Mouse (Mus musculus): ENCODE measurements around the gene 1700020N01Rik. TPM values are rescaled to one million over a fixed set of nuclear protein-coding genes. Genes with fewer than 3 reads are reported as not detected.

Gene 1700020N01Rik
- not detected for total RNA-seq (2021)

DNA sequence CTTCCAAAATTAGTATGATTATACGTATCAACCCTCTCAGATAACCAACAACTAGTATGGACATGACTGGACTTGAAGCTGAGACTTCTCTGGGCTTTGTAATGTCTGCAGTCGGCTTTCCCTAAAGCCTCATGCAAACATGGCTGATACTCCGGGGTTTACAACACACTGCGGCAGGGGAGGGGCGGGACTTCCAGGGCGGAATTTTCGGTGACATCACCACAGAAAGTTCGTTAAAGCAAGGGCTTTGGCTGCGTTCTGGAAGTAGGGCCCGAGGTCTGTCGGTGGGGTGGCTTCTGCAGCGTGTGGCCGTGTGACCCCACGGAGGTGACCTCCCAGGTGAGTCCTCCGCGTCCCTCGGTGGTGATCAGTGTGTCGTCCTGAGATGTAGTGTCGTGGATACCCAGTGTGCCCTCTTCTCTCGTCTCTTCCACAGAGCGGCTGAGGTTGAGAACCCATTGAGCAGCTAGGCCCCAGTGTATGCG is at the start of gene 1700020N01Rik:
Gene 1700020N01Rik, plus strand, starts transcription at position 250 of the 485 bp plus-strand sequence.
- no peak for DNase-seq

DNA sequence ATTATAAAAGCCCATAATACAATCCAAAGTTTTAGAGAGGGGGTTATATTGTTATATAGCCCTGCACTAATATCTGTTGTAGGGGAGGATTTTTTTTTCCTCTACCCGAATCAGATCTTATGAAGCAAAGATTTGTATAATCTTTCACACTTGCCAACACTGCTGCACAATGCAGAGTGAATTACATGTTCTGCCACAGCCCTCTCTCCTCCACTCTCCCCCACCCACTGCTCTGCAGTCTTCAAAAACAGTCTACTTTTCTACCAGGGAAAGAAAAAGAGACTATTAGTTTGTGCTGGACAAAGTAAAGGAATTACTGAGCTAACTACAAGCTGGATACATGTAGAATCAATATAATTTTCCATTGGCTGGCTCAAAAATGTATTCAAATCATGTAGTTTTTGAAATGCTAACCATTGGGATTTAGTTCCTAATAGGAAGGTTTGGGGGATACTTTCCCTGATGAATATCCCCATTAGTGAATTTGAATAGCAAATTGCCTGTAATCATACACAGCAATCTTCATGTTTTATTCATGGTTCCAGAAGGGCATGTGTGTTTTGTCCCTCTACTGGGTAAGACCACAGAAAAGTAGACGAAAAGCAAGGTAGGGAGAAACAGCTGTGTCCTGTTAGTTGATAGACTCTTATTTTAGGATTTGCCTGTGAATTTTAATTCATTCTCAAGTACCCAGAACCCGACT is 49.2 kb upstream of the 1700020N01Rik start:
- no peak for DNase-seq

DNA sequence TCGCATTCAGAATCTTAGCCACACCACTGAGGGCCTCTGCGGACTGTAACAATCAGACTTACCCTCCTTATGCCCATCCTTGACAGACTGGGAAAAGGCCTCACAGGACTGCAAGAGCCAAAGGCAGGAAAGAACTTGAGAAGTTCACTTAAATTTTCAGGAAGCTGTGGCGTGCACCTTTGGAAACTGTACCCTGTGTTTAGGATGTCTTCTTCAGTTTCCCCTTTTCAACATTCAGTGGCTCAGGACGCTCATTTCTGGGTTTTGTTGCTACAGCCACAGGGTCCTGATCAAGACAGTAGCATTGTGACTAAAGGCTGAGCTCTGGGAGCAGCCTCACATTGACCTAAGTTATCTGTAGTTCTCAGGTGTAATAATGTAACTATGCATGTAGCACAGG is 48.2 kb upstream of the 1700020N01Rik start:
- no peak for DNase-seq

DNA sequence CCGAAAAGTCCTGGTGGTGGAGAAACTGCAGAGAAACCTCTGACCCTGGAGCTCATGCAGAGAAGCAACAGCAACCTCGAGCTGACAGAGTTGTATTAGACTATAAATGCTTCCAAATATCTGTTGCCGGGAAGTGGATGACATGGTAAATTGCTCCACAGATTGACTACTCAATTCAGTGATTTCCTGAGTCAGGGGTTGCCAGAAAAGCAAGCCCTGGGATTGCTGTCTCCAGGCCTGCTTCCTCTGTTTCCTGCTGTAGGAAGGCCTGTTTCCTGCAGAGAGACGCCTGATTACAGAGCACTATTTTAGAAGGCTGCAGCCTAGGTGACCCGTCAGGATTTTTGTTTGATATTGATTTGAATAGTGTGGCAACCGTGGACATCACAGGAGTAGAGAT is 47.5 kb upstream of the 1700020N01Rik start:
- DNase-seq = peak; percentile 49

DNA sequence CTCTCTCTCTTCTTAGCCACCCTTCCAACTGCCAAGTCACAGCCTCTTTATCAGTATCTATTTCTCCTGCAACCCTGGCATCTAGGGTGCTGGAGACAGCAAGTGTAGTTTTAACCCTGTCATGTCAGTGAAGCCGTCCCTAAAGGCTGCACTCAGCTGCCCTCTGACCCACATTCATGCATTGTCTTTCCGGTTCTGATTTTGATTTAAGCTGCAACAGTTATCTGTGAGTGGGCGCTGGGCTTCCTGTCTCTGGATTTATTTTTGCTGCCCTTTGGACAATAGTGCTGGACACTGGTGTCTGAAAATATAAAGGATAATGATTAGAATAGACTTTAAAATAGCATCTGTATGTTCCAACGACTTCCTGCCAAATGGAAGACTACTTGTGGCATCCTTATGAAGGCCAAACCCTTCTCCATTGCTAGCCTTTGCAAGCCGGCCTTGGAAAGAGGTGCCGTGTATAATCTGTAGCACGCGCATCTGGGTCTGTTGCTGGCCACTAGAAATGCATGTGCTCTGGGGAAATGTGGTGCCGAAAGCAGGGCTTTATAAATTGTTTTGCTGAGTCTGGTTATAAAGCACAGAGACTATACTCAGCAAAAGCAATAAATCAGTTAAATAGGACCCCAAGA is 44.0 kb upstream of the 1700020N01Rik start:
- DNase-seq = no peak

DNA sequence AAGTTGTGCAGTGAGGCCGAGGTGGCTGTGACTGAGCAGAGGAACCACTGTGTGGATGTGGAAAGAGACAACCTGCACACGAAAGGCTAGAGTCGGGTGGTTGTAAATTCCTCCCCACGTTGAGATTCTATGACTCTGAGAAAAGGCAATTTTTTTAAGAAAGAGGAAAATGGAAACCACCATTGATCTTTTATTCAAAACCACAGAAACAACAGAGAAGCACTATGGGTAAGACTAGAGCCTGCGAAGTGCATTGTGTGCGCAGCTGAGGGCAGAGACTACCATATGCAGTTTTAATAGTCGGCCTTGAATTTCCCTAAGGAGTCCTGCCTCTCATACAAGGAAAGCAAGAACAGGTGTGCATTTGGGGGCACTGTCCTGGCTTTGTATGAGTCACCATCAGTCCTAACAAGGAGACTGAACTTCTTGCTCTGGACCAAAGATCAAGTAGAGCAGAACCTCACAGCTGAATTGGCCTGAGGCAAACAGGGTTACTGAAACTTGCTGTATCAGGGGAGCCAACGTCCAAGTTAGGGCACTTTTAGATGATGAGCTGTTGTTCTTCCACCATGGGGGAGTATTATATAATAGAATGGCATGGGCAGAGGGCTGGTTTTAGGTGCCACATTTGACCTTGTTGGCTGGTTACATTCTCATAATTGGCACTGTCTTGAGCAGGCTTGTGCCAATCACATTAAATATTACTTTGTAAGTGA is 39.8 kb upstream of the 1700020N01Rik start:
- no peak for DNase-seq

DNA sequence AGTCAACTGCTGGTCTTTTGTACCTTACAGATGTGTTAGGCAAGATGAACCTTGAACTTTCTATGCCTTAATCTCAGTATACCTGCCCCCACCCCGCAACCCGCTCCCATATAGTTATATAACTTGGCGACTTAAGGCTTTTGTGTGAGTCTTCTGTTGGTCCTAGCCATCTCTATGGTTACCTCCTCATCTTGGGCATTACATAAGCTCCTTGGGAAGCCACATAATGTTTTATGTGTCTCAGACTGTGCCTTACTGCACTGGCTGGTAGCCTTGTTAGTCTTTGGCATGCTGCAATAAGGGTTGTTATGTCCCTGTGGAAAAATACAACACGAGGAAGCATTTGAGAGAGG is 39.3 kb upstream of the 1700020N01Rik start:
- no peak for DNase-seq

DNA sequence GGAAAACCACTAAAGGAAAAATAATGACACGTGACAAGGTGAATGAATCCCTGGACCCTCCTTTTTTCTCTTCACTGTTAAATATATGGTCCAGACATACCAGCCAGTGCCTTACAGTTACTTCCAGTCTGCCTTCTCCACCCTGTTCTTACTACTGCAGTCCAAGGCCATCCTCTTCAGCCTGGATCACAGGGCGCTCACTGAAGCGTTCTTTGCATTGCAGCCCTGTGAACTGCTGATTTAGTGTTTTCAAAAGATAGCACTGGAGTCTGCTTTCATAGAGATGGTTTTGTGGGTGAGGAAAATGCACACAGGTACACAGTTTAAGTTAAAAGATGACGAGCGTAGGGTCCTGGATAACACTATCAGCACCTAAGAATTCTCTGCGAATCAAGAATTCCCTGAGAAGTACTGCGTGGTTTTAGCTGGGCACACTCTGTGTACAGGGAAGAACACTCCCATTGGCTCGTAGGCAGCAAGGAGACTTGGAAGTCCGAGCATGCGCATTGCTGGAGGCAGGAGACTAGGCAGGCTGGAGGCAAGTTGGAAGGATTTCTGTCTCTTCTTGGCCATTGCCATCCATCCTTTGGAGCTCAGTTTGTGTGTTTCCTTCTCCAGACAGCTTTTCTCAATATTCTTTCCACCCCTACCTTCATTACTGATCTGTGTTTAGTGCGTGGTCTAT is 37.9 kb upstream of the 1700020N01Rik start:
- no peak for DNase-seq

DNA sequence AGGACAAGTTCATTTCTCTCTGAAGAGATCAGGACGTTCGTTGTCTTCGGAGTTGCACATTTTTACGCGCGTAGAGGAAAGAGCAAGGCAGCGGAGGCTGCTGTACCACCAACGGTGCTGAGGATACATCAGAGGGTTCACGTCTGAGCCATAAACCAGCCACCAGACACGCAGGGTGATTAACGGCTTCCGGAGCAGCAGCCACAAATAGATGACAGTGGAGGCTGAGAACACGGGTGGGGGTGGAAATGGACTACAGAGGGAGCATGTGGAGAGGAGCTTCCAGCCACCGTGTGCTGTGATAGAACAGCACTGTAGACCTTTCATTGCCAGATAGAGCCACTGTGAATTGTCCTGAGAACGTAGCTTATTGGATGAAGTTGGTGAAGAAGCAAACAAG is 33.2 kb upstream of the 1700020N01Rik start:
- DNase-seq = no peak

DNA sequence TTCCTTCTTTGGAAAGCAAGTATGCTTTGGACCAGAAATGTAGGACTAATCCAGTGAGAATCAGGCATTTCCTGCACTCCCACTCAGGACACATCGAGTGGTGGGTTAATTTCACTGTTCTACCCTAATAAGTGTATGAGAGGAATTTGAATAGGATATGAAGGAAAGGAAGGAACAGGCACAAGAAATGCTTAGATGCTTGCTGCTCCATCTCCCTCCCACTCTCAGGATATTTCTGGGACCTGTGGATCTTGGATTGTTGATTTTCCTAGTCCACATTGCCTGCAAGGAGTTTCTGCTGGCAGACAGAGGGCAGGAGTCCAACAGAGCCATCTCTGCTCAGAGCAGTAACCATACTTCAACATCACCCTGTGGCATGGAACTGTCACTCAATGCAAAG is 31.8 kb upstream of the 1700020N01Rik start:
- no peak for DNase-seq

DNA sequence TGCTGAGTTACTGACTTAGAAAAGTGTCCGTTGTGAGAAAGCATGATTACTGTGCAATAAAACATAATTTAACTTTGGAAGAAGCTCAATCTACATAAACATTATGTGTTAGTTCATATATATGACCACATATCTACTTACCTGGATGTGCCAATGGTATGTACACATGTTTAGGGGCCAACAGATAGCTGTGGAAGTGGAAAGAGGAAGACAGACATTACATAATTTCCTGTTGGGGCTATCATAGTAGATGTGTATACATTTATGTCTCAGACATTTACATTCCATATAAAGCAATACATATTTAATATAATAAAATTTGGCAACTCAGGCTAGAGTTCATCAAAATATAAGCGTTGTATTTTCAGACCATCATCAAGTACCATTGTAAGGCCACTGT is 29.5 kb upstream of the 1700020N01Rik start:
- no peak for DNase-seq

DNA sequence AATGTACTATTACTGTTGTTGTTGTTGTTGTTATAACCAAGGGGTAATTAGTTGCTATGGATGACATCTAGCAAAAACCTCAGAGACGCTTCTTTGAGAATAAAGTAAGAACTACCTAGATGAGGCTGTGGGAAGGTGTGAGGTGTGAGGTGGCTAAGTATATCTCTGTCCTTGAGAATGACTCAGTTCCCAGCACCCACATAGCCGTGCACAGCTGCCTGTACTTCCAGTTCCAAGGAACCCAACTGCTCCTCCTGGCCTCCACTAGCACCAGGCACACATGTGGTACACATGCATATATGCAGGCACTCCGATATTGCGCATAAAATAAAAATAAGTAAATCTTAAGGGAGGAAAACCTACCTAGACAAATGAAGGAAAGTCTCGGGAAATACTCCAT is 28.8 kb upstream of the 1700020N01Rik start:
- DNase-seq = no peak

DNA sequence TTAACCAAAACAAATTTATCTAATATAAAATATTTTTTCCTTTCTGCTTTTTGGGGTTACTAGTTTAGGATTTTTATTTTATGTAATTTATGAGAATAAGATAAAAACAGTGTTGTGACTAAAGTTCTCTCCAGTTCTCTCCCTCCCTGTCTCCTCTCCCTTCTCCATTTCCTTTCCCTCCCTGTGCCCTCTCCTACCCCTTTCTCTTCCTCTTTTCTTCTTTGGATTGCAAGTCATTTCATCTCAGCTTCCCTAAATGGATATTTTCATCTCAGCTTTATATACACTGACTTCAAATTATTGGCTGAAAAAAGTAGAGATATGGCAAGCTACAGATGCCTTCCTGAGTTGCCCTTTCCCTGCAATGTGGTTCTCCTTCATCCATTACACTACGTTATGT is 26.9 kb upstream of the 1700020N01Rik start:
- DNase-seq = no peak

DNA sequence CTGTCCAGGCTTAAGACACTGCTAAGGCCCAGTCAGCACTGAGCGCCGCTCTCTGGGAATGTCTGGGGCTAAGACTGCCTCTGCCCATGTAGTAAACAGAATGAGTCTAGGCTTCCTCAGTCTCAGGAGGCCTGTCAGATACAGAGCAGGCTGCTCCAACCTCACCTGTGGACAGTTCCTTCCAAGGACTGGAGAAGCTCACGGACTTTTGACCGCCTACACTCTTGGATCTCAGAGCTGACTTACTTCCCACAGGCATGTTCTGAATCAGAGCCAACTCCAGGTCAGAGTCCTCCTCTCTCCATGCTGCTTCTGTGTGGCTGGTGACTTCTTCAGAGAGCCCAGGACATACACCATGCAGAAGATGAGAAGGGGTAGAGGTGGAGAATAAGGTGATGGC is 21.3 kb upstream of the 1700020N01Rik start:
- no peak for DNase-seq

DNA sequence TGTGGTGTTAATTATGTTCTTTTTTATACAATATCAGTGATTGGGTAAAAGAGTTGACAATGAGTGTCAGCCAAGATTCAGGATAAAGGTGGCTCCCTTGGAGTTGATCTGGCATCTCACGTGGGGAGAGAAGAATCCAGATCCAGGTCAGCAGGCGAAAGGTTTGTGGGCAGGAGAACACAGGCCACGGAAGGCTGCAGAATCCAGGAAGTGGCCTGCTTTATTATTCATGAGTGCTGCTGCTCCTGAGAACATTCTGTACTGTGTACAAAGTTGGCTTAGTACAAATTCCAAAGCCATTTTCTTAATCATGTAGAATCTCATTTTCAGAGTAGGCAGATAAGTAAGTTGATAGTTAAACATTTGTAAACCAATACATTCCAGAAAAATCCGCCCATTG is 19.2 kb upstream of the 1700020N01Rik start:
- DNase-seq = no peak

DNA sequence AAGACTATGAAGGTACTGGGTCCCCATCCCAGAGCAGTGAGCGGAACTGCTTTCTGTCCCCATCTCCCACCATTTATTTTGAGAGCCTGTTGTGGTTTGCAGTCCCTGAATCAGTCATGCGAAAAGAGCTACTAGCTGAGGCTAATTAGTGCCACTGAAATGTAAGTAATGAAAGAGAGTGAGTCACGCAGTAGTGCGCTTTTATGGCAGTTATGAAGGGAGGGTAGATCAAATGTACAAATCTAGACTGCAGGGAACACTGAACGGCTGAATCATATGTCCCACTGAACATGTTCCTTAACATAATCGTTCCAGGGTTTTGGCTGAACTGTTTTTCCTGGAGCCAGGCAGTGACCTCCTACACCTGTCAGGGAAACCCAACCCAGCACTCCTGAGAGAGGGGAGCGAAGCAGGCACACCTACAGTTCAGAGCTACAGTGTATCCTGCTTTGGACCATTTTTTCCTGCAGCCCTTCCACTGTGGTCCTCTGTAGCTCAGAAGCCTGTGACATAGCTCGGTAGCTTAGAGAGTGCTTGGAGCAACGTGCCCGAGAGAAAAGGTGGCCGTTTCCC is 17.1 kb upstream of the 1700020N01Rik start:
- DNase-seq = no peak

DNA sequence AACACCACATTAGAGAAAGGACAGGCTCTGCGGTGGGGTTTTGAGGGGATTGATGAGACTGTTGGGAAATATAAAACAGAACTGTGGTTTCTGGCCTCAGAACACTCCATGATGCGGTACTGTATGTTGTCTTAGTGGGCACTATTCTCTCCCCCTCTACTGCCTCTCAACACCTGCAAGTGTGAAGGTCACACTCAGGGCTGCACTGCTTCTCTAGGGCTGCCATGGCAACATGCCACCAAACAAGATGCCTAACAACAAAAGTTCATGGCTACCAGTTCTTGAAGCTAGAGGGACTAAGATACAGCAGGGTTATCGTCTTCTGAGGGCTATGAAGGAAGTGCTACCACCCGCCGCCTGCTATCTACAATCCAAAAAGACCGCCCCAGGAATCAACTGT is 15.1 kb upstream of the 1700020N01Rik start:
- DNase-seq = peak; percentile 56

DNA sequence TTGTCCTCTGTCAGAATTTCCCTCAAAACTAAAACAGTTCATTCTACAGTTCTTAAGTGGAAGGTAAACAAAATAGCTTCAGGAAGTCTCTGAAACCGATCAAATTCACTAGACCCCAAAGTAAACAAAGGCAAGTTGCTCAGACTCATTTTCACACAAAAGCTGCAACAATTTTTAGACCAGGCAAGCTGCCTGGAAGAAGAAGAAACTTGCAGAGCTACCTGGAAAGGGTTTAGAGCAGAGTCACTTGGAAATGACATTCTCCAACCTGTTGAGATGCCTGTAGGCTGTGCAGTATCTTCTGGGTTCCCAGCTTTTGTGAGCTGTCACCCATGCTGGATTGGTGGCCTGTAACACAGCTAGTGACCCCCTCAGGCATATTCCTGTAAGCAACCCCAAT is 11.4 kb upstream of the 1700020N01Rik start:
- DNase-seq = no peak

DNA sequence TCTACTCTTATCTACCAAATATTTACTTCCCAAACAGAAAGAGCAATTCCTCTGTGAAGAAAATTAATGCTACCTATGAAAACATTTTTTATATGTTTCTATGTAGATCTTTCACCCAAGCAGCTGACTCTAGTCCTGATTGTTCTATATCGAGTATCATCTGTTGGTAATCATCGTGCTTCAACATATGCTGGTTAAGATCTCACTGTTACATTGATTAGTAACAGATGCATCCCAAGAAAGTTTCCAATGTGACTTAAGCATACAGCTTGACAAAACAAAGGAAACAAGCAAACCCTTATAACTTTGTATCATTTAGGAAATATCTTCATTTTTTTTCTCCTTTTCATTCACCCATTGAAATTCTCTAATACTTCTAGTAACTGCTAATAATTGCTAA is 5.9 kb upstream of the 1700020N01Rik start:
- no peak for DNase-seq

DNA sequence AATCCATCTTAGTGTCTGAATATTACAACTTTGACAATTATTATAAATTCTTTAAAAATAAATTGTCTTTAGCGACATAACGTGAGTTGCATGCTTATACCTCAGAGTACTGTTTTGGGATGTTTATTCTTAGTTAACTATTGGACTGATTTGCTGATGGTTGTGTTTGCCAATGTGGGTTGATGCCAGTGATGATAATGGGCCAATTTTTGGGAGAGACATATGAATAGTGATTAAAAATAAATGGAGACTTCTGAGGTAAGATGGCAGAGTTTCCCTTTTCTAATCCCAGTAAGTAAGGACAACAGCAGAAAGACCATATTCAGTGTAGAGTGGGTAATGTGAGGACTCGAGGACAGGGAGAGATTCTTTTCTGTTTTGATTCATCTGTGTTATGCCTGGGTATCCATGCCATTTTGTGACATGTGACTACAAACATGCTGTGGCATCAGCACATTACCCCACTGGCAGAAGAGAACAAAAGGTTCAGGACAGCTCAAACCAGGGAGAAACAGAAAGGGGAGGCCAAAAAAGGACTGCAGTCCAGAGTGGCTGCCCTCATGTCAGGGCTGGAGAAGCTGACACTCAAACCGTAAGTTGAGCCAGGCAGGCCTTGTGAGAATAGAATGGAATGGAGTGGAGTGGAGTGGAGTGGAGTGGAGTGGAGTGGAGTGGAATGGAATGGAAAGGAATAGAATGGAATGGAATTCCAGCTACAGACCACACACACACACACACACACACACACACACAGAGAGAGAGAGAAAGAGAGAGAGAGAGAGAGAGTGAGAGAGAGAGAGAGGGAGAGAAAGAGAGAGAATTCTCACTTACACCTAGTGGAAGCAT is 4.7 kb upstream of the 1700020N01Rik start:
- no peak for DNase-seq

DNA sequence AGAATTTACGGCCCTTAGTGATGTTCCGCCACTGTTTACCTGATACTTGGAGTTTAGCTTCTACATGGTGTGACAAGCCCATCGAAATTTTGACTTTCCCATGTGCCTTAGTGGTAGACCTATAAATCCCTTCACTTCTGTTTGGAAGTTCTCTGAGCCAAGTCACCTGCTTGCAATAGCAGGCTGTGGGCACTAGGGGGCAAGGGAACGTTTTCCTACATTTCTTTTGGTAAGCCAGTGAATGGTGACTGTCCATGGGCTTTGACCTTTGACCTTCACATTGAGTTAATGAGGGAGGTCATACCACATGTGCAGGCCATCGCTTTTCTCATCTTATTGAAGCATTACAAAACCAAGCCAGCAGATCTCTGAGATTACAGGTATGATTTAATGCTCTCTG is 8.0 kb downstream of the 1700020N01Rik start:
- peak; percentile 76 for DNase-seq

DNA sequence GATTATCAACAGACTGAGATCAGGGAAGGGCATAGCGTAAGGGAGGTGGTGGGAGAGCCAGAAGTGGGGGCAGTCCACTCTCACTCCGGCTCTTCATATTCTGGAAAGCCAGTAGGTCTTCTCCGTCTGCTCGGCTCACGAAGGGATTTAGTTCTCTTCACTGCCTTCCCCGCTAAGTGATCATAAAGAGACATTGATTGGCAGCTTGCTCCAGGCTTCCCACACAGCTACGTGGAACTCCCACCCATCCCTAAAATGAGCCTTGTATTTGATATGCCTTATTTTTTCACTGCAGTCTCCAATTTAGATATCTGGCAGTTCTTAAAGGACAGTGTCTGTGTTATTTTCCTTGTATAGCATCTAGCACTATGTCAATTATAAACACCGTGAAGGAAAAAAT is 11.5 kb downstream of the 1700020N01Rik start:
- no peak for DNase-seq

Data from heart, postnatal 4 days (tissue).